Mouse (Mus musculus) midbrain, embryonic 12.5 days (tissue): ENCODE results near the gene Rnf220. TPM values are rescaled to one million over a fixed set of nuclear protein-coding genes. Genes with fewer than 3 reads are reported as not detected.

Experiments used
- ATAC-seq: fragments of 200-750 bp; cut with Nextera tagmentation; 2 replicates; pipeline ENCODE4 v1.8.0; 2017; ENCODE audit warnings: low read depth, moderate TSS enrichment, moderate library complexity; ENCODE audit not compliant: low FRiP score
- H3K27ac ChIP-seq: fragments of 300-500 bp; sonication (generic); replicated peaks from 2 replicates; pipeline ENCODE4 v1.5.1; 2016; ENCODE audit warnings: mild to moderate bottlenecking
- H3K27me3 ChIP-seq: fragments of 300-500 bp; sonication (generic); 2 replicates; pipeline ENCODE4 v1.6.1; 2016; ENCODE audit warnings: mild to moderate bottlenecking
- H3K36me3 ChIP-seq: fragments of 300-500 bp; sonication (generic); 2 replicates; pipeline ENCODE4 v1.6.1; 2016
- H3K4me1 ChIP-seq: fragments of 300-500 bp; sonication (generic); 2 replicates; pipeline ENCODE4 v1.6.1; 2016
- H3K4me2 ChIP-seq: fragments of 300-500 bp; sonication (generic); replicated peaks from 2 replicates; pipeline ENCODE4 v1.6.1; 2016; ENCODE audit warnings: mild to moderate bottlenecking, moderate library complexity
- H3K4me3 ChIP-seq: fragments of 300-500 bp; sonication (generic); 2 replicates; pipeline ENCODE4 v1.5.1; 2016; ENCODE audit warnings: mild to moderate bottlenecking
- H3K9ac ChIP-seq: fragments of 300-500 bp; sonication (generic); replicated peaks from 2 replicates; pipeline ENCODE4 v1.6.1; 2016; ENCODE audit warnings: mild to moderate bottlenecking, moderate library complexity
- H3K9me3 ChIP-seq: fragments of 300-500 bp; sonication (generic); 2 replicates; pipeline ENCODE4 v1.6.1; 2016; ENCODE audit warnings: mild to moderate bottlenecking
- WGBS: fragments of 180-500 bp; shearing (Covaris S2); methylation state at CpG from one replicate; pipeline ENCODE4 v1.1.7; 2016; 5-methylcytosine and 5-hydroxymethylcytosine counted together
- polyA plus RNA-seq: library from polyadenylated mRNA; unstranded; fragments of >200 nt; fragmentation: Nextera tagmentation; extraction: Ambion mirVana; gene quantifications from 2 replicates; pipeline ENCODE4 v1.2.1, GENCODE M21; 2016

The Rnf220 gene
- polyA plus RNA-seq, 1 experiment from 2014 or later = 108 TPM

DNA sequence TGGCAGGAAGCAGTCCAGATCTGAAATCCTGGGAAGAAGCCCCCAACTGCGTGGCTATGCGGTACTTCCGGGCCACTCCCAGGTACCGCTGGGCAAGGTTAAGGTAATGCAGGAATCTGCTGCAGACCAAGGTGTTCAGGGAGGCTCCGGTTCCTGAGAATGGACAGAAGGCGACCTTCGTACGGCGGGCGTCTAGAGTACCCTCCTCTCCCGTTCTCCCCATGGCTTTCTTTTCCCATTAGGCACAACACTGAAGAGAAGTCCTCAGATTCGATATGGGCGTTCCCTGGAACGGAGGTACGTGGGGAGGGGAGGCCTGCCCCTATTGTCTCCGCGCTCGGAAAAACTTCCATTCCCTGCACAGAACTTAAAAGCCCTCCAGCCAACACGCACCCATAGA is 129.5 kb downstream of the Rnf220 start:
- 81% methylated on average over 19 of the region's 19 CpGs for WGBS
- H3K9ac ChIP-seq = no peak overlapping the region
- H3K4me3 ChIP-seq = no peak overlapping the region
- H3K27me3 ChIP-seq = peaks cover 92% of the 10 kb centered on the region
- H3K27ac ChIP-seq = no peak overlapping the region
- H3K4me1 ChIP-seq = peaks cover 21% of the 10 kb centered on the region
- no peak overlapping the region for H3K4me2 ChIP-seq
- H3K36me3 ChIP-seq = no peaks in the 10 kb centered on the region
- H3K9me3 ChIP-seq = no peaks in the 10 kb centered on the region
- ATAC-seq = no peak

DNA sequence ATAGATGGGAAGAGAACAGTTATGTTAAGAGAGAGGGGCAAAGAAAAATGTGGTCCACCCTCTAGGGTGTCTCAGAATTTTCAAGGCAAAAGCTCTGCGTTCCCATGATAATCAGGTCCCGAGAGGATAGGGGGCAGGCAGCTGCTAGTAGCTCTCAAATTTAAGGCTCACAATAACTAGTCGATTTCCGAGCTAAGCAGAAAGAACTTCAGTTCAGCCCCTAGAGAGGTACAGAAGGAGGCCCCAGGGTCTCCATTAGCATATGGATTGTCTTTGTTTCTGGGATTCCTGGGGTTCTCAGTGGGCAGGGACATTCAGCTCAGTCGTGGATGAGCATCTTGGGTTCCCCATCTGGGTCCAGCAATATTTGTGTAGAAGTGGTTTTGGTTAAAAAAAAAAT is 134.8 kb downstream of the Rnf220 start:
- Histone ChIP-seq H3K4me2 (peak overlapping the region; percentile 27), H3K9ac (no peak overlapping the region), H3K4me1 (peaks cover 24% of the 10 kb centered on the region), H3K27me3 (peaks cover 88% of the 10 kb centered on the region), H3K36me3 (no peaks in the 10 kb centered on the region), H3K27ac (0 out of 2 replicates have a peak overlapping the region, but pooled peaks have one; percentile 10), H3K4me3 (no peak overlapping the region), H3K9me3 (no peaks in the 10 kb centered on the region)
- no peak for ATAC-seq
- 5% methylated on average over 5 of the region's 5 CpGs for WGBS

- Histone ChIP-seq H3K27me3 (peaks cover 88% of the 10 kb centered on the region), H3K27ac (0 out of 2 replicates have a peak overlapping the region, but pooled peaks have one; percentile 10), H3K4me3 (no peak overlapping the region), H3K36me3 (no peaks in the 10 kb centered on the region), H3K9me3 (no peaks in the 10 kb centered on the region), H3K9ac (no peak overlapping the region), H3K4me2 (peak overlapping the region; percentile 27), H3K4me1 (peaks cover 24% of the 10 kb centered on the region)
- WGBS = 5% methylated on average over 7 of the region's 7 CpGs
- peak; percentile 41 for ATAC-seq
These were observed 135.3 kb downstream of the Rnf220 start for GRCm38 (mm10) chr4:117361558-117361873.

DNA sequence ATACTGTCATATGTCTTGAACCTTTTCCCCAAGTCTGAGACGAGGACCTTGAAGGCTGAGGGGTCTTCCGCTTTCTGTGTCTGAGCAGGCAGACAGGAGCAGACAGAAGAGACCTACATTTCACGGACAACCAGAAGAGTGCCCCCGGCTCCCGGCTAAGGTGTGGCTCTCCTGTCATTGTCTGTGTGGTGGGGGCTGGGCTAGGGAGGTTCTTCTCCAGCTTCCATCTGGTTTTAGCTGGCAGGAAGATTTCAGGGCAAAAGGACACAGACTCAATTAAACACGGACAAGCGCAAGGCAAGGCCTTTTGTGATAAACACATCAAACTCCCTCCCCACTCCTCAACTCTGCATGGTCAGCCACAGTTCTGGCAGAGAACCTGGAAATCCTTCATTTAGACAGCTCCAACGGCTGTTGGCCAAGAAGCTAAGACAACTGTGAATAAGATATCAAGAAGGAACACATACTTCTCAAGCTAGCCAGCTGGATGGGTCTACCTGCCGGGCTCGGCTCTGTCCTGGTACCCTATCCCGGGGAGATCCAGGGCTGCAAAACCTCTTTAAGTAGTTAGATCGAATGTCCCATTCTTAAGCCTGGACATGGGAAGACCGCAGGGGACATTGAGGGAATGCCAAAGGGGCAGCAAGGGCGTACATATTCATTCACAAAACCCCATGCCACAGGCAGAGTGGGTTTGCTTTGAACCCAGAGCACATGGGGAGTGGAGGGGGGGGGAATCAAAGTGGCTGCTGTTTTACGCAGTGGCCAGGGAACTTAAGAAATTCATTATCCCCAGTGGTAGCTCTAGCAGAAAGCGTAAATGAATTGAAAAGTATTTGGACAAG is 135.9 kb downstream of the Rnf220 start:
- Histone ChIP-seq H3K4me1 (peaks cover 27% of the 10 kb centered on the region), H3K9ac (no peak overlapping the region), H3K27ac (no peak overlapping the region; the same call in 1 of the 2 replicates), H3K9me3 (no peaks in the 10 kb centered on the region), H3K4me2 (peak overlapping the region; percentile 27), H3K36me3 (no peaks in the 10 kb centered on the region), H3K4me3 (no peak overlapping the region), H3K27me3 (peaks cover 91% of the 10 kb centered on the region)
- ATAC-seq = peak; percentile 64
- 39% methylated on average over 16 of the region's 16 CpGs for WGBS

- no peak overlapping the region for H3K4me3 ChIP-seq
- 85% methylated on average over 17 of the region's 17 CpGs for WGBS
- no peaks in the 10 kb centered on the region for H3K36me3 ChIP-seq
- peaks cover 97% of the 10 kb centered on the region for H3K27me3 ChIP-seq
- no peaks in the 10 kb centered on the region for H3K9me3 ChIP-seq
- H3K27ac ChIP-seq = no peak overlapping the region
- ATAC-seq = no peak
- H3K9ac ChIP-seq = 0 out of 2 replicates have a peak overlapping the region, but pooled peaks have one; percentile 17
- H3K4me1 ChIP-seq = peaks cover 27% of the 10 kb centered on the region
- H3K4me2 ChIP-seq = no peak overlapping the region
These were observed 137.0 kb downstream of the Rnf220 start for GRCm38 (mm10) chr4:117359803-117360382.

DNA sequence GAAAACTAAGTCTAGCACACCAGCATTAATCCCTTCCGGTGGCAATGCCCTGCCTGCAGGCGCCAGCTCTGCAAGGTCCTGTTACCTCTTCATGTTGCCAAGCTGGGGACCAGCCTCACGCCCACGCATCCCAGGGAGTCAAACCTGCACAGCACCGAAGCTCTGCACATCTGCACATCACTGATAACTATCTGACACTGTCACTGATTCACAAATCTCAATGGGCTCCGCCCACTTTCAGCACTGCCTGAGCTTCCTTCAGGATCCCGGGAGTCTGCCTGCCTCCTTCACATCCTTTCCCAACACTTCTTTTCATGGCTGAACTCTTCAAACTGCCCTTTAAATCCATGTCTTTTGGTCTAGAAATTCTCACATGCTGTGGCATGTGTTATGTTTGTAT is 138.9 kb downstream of the Rnf220 start:
- 75% methylated on average over 7 of the region's 7 CpGs for WGBS
- peaks cover 97% of the 10 kb centered on the region for H3K27me3 ChIP-seq
- no peaks in the 10 kb centered on the region for H3K36me3 ChIP-seq
- no peak overlapping the region for H3K27ac ChIP-seq
- H3K9ac ChIP-seq = no peak overlapping the region
- no peak overlapping the region for H3K4me2 ChIP-seq
- H3K4me3 ChIP-seq = no peak overlapping the region
- H3K9me3 ChIP-seq = no peaks in the 10 kb centered on the region
- no peak for ATAC-seq
- H3K4me1 ChIP-seq = peaks cover 27% of the 10 kb centered on the region

- no peak for ATAC-seq
- H3K36me3 ChIP-seq = no peaks in the 10 kb centered on the region
- H3K27me3 ChIP-seq = peaks cover 97% of the 10 kb centered on the region
- no peak overlapping the region for H3K4me3 ChIP-seq
- H3K4me1 ChIP-seq = peaks cover 20% of the 10 kb centered on the region
- WGBS = 79% methylated on average over 5 of the region's 5 CpGs
- no peak overlapping the region for H3K9ac ChIP-seq
- H3K9me3 ChIP-seq = no peaks in the 10 kb centered on the region
- no peak overlapping the region for H3K27ac ChIP-seq
- H3K4me2 ChIP-seq = no peak overlapping the region
These were observed 139.7 kb downstream of the Rnf220 start for GRCm38 (mm10) chr4:117357104-117357503.

DNA sequence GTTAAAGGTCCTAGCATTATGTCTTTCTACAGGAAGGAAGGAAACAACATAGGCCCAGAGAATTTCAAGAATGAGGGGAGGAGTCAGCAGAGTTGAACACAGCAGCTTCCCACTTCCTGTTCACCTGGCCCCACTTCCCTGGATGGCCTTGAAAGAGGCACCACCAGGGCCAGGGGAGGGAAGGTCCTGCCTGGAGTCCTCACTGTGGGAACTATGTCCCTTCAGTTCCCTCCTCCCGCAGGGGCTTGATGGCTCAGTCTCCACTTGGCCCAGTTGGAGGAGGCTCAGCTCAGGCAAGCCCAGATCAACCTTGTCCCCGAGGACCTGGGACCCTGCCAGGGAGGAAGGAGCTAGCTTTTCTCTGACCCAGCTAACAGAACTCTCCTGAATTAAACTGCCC is 140.6 kb downstream of the Rnf220 start:
- ATAC-seq = no peak
- no peak overlapping the region for H3K9ac ChIP-seq
- no peaks in the 10 kb centered on the region for H3K9me3 ChIP-seq
- peaks cover 11% of the 10 kb centered on the region for H3K4me1 ChIP-seq
- H3K27ac ChIP-seq = no peak overlapping the region
- H3K27me3 ChIP-seq = peaks cover 100% of the 10 kb centered on the region
- no peak overlapping the region for H3K4me3 ChIP-seq
- H3K36me3 ChIP-seq = no peaks in the 10 kb centered on the region
- no peak overlapping the region for H3K4me2 ChIP-seq
- WGBS = 85% methylated on average over 2 of the region's 2 CpGs

DNA sequence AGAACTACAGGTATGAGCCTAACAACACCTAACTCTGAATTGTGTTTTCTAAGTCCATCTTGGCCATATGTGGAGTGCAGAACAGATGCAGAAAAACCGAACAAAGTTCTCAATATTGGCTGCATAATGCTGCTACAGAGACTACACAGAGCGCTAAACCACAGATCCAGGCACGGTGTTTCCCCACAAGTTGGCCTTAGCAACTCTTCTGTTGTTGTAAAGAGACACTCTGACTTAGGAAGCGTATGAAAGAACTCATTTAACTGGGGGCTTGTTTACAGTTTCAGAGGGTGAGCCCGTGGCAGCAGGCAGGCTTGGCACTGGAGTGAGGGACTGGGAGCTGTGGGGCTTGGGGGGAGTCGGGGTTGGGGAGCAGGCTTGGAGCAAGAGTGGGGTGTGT is 142.2 kb downstream of the Rnf220 start:
- H3K36me3 ChIP-seq = no peaks in the 10 kb centered on the region
- H3K27ac ChIP-seq = no peak overlapping the region
- H3K4me3 ChIP-seq = no peak overlapping the region
- no peak for ATAC-seq
- H3K27me3 ChIP-seq = peaks cover 98% of the 10 kb centered on the region
- no peaks in the 10 kb centered on the region for H3K9me3 ChIP-seq
- H3K4me2 ChIP-seq = no peak overlapping the region
- peaks cover 3% of the 10 kb centered on the region for H3K4me1 ChIP-seq
- no peak overlapping the region for H3K9ac ChIP-seq
- WGBS = 79% methylated on average over 6 of the region's 6 CpGs

DNA sequence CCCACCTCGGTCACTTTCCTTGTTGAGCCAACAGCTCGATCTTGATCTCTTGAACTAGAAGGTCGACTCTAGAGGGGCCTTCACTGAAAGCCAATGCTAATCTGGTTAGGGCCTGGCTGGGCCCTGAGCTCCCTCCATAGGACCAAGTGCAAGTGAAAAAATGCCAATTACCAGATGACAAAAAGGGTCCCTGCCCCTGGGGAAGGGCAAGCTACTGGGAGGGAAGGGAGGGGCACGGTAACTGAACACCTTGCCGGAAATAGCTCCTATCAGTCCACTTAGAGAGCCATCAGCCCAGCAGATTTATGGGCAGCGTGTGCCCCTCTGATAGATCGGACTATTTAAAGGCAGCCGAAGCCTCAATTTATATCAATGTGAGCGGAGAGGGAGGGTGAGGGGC is 143.9 kb downstream of the Rnf220 start:
- peaks cover 3% of the 10 kb centered on the region for H3K4me1 ChIP-seq
- no peak overlapping the region for H3K9ac ChIP-seq
- 74% methylated on average over 9 of the region's 9 CpGs for WGBS
- no peak overlapping the region for H3K4me3 ChIP-seq
- no peak for ATAC-seq
- H3K4me2 ChIP-seq = no peak overlapping the region
- H3K27me3 ChIP-seq = peaks cover 96% of the 10 kb centered on the region
- H3K27ac ChIP-seq = no peak overlapping the region
- no peaks in the 10 kb centered on the region for H3K36me3 ChIP-seq
- no peaks in the 10 kb centered on the region for H3K9me3 ChIP-seq

DNA sequence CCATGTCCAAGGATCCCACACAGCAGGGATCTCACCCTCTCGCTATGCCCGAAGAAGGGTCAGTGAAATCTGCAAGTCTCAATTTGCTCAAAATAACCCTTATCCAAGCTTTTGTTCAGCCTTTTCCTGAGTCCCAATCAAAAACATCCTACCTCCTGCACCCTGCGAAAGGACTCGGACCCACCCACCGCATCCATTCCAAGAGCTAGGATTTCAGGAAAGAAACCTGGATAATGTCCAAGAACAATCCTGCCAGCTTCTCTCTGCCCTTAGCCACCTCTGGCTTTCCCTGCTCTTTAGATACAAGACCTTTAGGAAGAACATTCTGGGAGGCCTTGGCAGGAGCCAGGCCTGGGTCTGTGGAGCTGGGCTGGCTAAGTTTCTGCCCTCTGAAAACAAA is 144.8 kb downstream of the Rnf220 start:
- no peak for ATAC-seq

DNA sequence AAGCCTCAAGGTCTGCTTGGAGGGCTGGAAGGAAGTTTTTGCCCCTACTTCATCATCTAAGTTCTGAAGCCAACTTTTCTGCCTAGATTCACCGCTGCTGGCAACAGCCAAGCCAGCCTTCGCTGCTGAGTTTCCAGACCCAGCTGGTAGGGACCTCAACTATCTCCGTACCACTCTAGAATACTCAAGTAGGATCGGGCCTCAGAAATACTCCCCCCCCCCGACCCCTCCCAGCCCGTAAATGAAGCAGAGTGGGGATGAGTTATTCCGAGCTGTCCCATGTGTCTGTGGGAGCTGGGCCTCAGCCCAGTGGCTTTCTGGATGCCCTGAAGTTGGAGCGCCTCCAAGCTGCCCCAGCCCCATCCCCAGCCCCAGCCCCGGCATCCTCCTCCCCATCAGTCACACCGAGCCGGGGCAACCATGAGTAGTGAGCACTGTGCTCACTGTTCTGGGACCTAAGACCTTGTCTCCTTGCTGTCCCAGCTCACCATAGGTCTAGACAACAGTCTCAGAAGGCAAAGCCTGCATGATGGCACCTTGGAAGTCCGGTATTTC is 146.6 kb downstream of the Rnf220 start:
- H3K27me3 ChIP-seq = peaks cover 93% of the 10 kb centered on the region
- no peak overlapping the region for H3K4me3 ChIP-seq
- no peaks in the 10 kb centered on the region for H3K9me3 ChIP-seq
- no peak overlapping the region for H3K27ac ChIP-seq
- ATAC-seq = no peak
- no peaks in the 10 kb centered on the region; the same call in 1 of the 2 replicates for H3K4me1 ChIP-seq
- H3K9ac ChIP-seq = no peak overlapping the region
- WGBS = 81% methylated on average over 12 of the region's 12 CpGs
- H3K36me3 ChIP-seq = no peaks in the 10 kb centered on the region
- H3K4me2 ChIP-seq = no peak overlapping the region

More for the DNA sequence above, 144.8 kb downstream of the Rnf220 start:
- no peak overlapping the region for H3K4me2 ChIP-seq
- H3K4me1 ChIP-seq = peaks cover 3% of the 10 kb centered on the region
- H3K4me3 ChIP-seq = no peak overlapping the region
- no peak overlapping the region for H3K9ac ChIP-seq
- WGBS = 83% methylated on average over 5 of the region's 5 CpGs
- no peaks in the 10 kb centered on the region for H3K36me3 ChIP-seq
- peaks cover 96% of the 10 kb centered on the region for H3K27me3 ChIP-seq
- H3K9me3 ChIP-seq = no peaks in the 10 kb centered on the region
- no peak overlapping the region for H3K27ac ChIP-seq
